Mouse (Mus musculus): ENCODE results near the gene Rnf10. TPM values are rescaled to one million over a fixed set of nuclear protein-coding genes. Genes with fewer than 3 reads are reported as not detected.
"Not testable (repeated sequence)": the region's sequence is repeated elsewhere in the genome, so short reads cannot be mapped to it uniquely, and the experiment has no call there.

Rnf10 gene
- 102 and 117 TPM in 2 replicates for polyA plus RNA-seq (2016; fragmentation: Nextera tagmentation; extraction: Ambion mirVana)

DNA sequence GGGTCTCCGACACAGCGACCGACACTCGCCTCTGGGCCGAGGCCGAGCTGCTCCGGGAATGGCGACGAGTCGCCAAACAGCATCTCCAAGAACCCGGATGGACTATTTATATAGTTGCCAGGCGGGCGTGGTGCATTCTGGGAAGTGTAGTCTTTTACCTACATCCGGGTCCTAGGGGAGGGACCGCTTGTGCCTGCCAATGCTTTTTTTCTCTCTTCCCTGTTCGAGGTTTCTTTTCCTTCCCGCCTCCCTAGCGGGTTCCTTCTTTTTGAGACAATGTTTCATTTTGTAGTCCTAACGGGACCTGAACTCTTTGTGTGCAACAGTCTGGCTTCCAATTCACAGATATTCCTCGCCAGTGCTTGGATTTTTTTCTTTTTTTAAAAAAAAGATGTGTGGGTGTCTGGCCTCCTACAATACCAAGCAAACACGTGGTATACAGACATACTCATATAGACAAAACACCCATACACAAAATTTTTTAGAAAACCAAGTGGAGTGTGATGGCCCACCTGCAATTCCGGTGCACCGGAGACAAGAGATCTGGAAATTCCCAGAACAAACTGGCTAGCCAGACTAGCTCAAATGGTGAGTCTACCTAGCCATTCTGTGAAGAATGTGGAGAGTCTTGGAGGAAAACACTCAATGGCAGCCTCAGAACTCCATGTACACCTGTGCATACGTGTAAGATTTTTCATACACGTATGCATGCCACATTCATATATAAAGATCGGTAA is at the start of gene Rnf10:
Gene Rnf10, minus strand, starts transcription at position 87 of the 737 bp plus-strand sequence.
- Histone ChIP-seq H3K4me1 (peaks cover 26% of the 10 kb centered on the region), H3K4me3 (peak within 1 kb of the TSS; percentile 99), H3K9me3 (no peaks in the 10 kb centered on the region), H3K27me3 (ENCODE audit: insufficient read depth, poor library complexity, severe bottlenecking) (no peaks in the 10 kb centered on the region), H3K27ac (peak within 1 kb of the TSS; percentile 96), H3K36me3 (peaks cover 14% of the 10 kb centered on the region)
- WGBS: 14% methylated on average over 26 of the region's 26 CpGs
- peak; percentile 97 for DNase-seq (ENCODE audit: low spot score)

DNA sequence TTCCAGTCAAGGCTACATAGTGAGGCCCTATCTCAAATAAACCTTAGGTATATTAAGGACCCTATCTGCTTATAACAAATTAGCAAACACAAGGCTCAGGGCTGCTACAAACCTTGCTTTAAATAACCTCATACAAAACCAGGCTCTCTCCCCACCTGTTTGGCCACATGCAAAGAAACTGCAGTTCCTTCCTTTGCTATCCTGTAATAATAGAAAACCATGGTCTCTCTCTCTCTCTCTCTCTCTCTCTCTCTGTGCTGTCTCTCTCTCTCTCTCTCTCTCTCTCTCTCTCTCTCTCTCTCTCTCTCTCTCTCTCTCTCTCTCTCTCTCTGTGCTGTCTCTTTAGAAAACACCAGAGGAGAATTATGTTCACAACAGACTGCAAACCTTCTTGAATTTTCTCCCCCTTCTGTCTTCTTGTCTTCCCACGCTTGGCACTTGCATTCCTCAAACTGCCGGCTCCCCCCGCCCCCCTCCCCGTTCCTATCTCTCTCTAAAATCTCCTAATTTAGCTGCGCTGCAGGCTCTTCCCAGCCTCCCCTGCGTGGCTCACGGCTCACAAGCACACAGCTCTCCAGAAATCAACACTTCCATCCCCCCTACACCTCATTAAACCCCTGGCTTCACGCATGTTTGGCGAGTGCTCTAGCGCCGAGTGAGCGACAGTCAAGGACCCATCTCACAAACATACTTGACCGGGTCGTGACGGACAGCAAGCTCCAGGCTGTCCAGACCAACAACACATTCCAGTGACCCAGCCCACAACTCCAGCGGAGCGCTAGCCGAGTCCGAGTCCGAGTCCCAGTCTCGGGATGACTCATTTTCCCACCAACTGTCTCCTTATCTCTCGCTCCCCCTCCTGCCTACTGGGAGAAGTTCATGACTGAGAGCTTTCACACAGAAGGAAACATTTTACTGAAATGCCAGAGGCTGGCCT is 46.6 kb upstream of the Rnf10 start:
- peak overlapping the region; percentile 87 for H3K27ac ChIP-seq
- peak overlapping the region; percentile 59 for H3K4me3 ChIP-seq
- H3K36me3 ChIP-seq: no peaks in the 10 kb centered on the region
- H3K27me3 ChIP-seq (ENCODE audit: insufficient read depth, poor library complexity, severe bottlenecking): no peaks in the 10 kb centered on the region
- no peaks in the 10 kb centered on the region for H3K9me3 ChIP-seq
- H3K4me1 ChIP-seq: peaks cover 38% of the 10 kb centered on the region
- under 1% methylated on average over 22 of the region's 22 CpGs for WGBS
- DNase-seq (ENCODE audit: low spot score): peak; percentile 96

DNA sequence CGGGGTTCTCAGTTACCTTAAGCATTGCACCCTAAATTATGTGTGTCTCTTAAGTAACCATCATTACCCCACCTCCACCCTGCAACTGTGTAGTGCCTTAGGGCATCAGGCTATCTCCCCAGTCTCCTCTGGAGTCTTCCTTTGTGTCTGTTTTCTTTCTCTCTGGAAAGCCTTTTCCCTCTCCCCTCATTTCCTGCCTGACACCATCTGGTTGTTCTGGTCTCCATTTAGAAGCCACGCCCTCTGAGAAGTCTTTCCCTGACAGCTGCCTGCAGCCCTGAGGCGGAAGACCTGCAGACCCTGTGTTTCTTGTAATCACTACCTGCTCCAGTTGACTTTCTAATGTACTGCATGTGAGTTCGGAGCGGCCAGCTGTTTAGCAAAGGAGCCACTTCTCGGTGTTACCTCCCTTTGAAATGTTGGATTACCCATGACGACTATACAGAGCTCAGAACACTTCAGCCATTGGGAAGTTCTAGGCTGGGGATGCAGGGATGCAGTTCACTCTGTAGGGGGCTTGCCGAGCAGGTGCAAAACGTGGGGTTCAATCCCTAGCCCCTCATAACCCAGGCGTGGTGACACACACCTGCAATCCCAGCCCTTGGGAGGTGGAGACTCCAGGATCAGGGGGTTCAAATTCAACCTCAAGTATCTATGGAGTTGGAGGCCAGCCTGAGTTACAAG is 45.1 kb upstream of the Rnf10 start:
- no peak for DNase-seq (ENCODE audit: low spot score)
- H3K27me3 ChIP-seq (ENCODE audit: insufficient read depth, poor library complexity, severe bottlenecking): no peaks in the 10 kb centered on the region
- 3% methylated on average over 10 of the region's 10 CpGs for WGBS

DNA sequence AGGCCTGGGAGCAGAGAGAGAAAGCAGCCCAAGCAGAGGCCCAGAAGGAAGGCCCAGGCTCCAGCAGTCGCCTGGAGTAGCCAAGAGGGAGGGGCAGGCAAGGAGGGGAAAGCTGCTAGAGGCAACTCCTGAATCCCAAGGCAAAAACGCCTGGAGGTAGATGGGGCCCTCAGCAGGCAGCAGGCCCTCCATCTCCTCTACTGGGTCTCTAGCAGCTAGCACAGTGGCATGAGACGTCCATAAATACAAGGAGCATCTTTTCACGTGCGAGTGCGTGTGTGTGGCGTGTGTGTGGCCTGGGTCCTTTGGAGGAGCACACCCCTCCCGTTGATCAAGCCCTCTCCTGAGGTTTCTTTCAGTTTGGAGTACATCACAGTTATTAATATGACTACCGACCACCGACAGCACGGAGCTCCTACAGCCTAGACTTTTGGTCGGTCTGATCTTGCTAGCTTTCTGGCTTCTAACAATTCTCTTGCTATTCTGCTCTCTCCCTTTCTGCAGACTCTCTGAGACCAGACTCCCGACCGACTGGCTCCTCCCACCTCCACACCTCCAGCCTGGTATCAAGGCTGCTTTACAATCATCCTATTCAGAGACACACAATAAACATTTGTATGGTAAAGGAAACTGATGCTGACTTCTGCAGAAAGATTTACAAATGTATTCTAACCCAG is 44.4 kb upstream of the Rnf10 start:
- Histone ChIP-seq H3K27ac (peak overlapping the region; percentile 87), H3K36me3 (no peaks in the 10 kb centered on the region), H3K9me3 (no peaks in the 10 kb centered on the region), H3K4me3 (peak overlapping the region; percentile 13), H3K4me1 (peaks cover 56% of the 10 kb centered on the region), H3K27me3 (ENCODE audit: insufficient read depth, poor library complexity, severe bottlenecking) (no peaks in the 10 kb centered on the region)
- 10% methylated on average over 14 of the region's 14 CpGs for WGBS
- DNase-seq (ENCODE audit: low spot score): no peak

More for the DNA sequence above, 45.1 kb upstream of the Rnf10 start:
- Histone ChIP-seq H3K4me3 (peak overlapping the region; percentile 13), H3K4me1 (peaks cover 49% of the 10 kb centered on the region), H3K36me3 (no peaks in the 10 kb centered on the region), H3K27ac (peak overlapping the region; percentile 87), H3K9me3 (no peaks in the 10 kb centered on the region)

DNA sequence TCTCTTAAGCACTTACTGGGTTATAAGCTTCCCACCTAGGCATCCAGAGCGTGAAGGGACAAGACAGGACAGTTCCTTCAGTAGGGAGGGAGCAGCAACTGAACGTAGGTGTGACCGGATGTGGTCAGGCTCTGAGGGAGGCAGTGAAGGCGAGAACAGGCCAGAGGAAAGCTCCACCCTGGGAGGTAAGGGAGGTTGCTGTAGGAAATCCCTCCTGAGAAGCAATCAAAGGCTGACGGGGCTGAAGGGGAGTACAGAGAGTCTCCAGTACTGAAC is 40.9 kb upstream of the Rnf10 start:
- Histone ChIP-seq H3K27ac (peak overlapping the region; percentile 32; the same call in 1 of the 2 replicates), H3K36me3 (no peaks in the 10 kb centered on the region), H3K9me3 (no peaks in the 10 kb centered on the region), H3K4me1 (peaks cover 45% of the 10 kb centered on the region), H3K4me3 (no peak overlapping the region), H3K27me3 (ENCODE audit: insufficient read depth, poor library complexity, severe bottlenecking) (no peaks in the 10 kb centered on the region)
- DNase-seq (ENCODE audit: low spot score): no peak
- WGBS: 35% methylated on average over 5 of the region's 5 CpGs

DNA sequence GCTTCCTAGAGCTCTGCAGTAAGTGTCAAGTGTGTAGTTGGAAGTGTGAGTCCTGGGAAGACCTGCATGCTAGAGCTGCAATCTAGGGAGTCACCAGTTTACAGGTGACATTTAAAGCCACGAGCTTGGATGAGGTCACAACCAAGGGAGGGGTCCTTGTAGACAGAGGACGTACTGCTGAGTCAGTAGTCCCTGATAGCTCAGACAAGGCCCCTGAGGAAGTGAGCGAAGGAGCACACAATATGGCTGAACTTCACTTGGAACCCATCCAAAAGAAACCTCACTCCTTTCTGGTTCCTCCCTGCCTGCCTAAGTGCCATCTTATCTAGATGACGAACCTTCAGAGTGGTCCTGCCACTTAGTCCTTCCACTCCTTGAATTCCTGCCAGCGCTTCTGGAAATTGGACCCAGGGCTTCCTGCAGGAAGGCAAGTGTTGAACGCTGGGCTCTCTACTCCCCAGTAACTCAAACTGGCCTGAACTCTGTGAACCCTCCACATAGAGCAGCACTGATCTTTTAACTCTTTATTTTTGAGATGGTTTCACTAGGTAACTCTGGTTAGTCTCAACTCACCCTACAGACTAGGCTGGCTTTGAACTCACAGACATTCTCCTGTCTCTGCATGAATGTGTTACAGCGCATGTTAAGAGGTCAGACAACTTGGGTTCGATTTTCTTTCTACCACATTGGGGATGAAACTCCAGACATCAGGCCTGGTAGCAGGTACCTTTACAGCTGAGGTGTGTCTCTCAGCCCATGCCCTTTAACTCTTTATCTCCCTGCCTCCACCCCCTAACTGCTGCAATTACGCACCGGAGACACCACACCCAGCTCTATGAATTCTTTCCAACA is 40.3 kb upstream of the Rnf10 start:
- no peaks in the 10 kb centered on the region for H3K36me3 ChIP-seq
- H3K4me1 ChIP-seq: peaks cover 39% of the 10 kb centered on the region
- H3K9me3 ChIP-seq: no peaks in the 10 kb centered on the region
- no peak overlapping the region for H3K4me3 ChIP-seq
- 48% methylated on average over 10 of the region's 10 CpGs for WGBS
- DNase-seq (ENCODE audit: low spot score): peak; percentile 82
- no peaks in the 10 kb centered on the region for H3K27me3 ChIP-seq (ENCODE audit: insufficient read depth, poor library complexity, severe bottlenecking)
- peak overlapping the region; percentile 57; the same call in 1 of the 2 replicates for H3K27ac ChIP-seq

DNA sequence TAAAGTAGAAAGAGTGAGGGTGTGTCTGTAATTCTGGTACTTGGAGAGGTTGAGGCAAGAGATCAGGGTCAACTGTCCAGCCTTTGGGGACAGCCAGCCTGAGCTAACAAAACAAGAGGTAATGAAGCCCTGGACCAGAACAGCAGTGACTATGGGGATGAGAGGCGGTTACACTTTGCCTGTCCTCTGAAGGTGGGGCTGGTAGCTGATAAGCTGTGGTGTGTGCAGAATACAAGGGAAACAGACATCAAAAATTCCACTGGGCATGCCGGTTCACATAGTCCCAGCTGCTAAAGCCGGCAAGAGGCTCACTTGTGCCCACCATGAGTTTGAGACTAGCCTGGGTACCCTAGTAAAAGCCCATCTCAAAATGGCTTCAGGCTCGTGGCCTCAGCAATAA is 39.7 kb upstream of the Rnf10 start:
- H3K4me1 ChIP-seq: peaks cover 32% of the 10 kb centered on the region
- H3K4me3 ChIP-seq: no peak overlapping the region
- H3K27me3 ChIP-seq (ENCODE audit: insufficient read depth, poor library complexity, severe bottlenecking): no peaks in the 10 kb centered on the region
- no peaks in the 10 kb centered on the region for H3K36me3 ChIP-seq
- peak overlapping the region; percentile 57 for H3K27ac ChIP-seq
- WGBS: 58% methylated on average over 4 of the region's 4 CpGs
- H3K9me3 ChIP-seq: no peaks in the 10 kb centered on the region
- DNase-seq (ENCODE audit: low spot score): no peak

DNA sequence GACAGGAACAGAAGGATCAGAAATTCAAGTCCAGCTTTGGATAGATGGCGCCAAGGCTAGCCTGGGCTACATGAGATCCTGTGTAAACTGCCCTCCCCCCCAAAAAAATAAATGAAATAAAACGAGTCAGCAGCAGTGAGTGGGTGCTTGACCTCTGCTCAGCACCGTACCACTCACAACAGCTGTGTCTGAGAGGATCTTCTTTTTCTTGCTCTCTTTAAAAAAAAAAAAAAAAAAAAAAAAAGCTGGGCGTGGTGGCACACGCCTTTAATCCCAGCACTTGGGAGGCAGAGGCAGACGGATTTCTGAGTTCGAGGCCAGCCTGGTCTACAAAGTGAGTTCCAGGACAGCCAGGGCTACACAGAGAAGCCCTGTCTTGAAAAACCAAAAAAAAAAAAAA is 29.5 kb upstream of the Rnf10 start:
- H3K27ac ChIP-seq; H3K27me3 ChIP-seq (ENCODE audit: insufficient read depth, poor library complexity, severe bottlenecking); H3K9me3 ChIP-seq; DNase-seq (ENCODE audit: low spot score); H3K4me3 ChIP-seq: not testable (repeated sequence)
- 75% methylated on average over 7 of the region's 7 CpGs for WGBS
- peaks cover 21% of the 10 kb centered on the region for H3K36me3 ChIP-seq
- H3K4me1 ChIP-seq: peaks cover 27% of the 10 kb centered on the region

DNA sequence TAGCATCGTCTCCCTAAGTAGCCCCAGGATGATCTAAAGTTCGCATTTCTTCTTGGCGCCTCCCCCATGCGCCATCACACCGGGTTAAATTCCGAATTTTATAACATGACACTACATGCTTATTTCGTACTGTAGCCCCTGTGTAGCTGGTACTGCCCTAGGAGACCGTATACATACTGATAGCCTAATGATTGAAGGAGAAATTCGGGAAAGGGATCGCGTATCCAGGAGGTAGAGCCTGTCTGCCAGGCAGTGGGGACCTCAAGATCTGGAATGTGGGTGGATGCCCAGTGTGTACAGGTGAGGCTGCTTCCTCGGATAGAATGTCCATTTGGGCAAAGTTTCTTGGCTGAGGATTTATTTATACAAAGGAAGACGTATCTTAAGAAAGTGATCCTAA is 28.9 kb upstream of the Rnf10 start:
- H3K4me3 ChIP-seq: peak overlapping the region; percentile 85
- DNase-seq (ENCODE audit: low spot score): no peak
- WGBS: 33% methylated on average over 13 of the region's 13 CpGs

DNA sequence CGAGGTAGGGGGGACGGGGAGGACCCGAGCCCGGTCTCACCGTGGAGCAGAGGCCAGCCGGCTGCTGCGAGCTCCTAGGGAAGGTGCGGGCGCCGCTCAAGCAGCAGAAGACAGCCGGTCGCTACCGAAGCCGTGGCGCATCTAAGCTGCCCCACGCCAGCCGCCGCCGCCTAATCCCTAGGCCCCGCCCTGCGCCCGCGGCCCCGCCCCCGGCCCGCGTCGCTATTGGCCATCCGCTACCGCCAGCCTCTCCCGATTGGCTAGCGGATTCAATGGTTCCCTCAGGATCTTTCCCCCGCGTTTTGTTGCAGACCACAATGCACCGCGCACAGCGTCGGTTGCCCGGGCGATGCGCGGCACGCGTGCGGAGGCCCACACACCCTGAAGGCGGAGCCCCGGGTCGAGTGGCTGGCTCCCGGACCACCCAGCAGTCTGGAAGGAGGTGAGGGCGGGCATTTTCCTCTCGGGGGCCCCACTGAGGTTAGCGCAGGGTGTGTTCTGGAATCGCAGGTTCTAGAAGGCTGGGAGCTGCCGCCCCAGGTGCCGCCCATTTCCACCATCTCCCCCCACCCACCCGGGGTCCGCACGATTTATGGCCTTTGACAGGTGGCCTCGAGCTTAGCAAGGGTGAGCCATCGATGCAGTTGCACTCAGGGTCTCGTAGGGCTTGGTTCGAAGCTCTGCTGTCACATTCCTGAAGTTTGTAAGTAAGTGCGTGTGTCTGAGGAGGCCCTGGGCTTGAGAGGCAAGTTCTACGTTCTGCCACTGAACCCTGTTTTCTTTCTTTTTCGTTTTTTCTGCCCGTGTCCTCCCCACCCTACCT is 28.3 kb upstream of the Rnf10 start, which contains the start of gene Dynll1:
Gene Dynll1, minus strand, starts transcription at position 208 of the 823 bp plus-strand sequence.
- peak within 1 kb of the TSS; percentile 85 for H3K4me3 ChIP-seq
- peak within 1 kb of the TSS; percentile 92 for H3K27ac ChIP-seq
- peaks cover 33% of the 10 kb centered on the region for H3K36me3 ChIP-seq
- under 1% methylated on average over 66 of the region's 66 CpGs for WGBS
- no peaks in the 10 kb centered on the region for H3K27me3 ChIP-seq (ENCODE audit: insufficient read depth, poor library complexity, severe bottlenecking)
- H3K4me1 ChIP-seq: peaks cover 27% of the 10 kb centered on the region
- DNase-seq (ENCODE audit: low spot score): peak; percentile 99
- H3K9me3 ChIP-seq: no peaks in the 10 kb centered on the region

More for the DNA sequence above, 28.9 kb upstream of the Rnf10 start:
- Histone ChIP-seq H3K4me1 (peaks cover 27% of the 10 kb centered on the region), H3K9me3 (no peaks in the 10 kb centered on the region), H3K27me3 (ENCODE audit: insufficient read depth, poor library complexity, severe bottlenecking) (no peaks in the 10 kb centered on the region), H3K36me3 (peaks cover 26% of the 10 kb centered on the region), H3K27ac (peak overlapping the region; percentile 92)

All from heart, embryonic 10.5 days (tissue).